Mouse (Mus musculus) heart, embryonic 15.5 days (tissue): ENCODE results near the gene Endog. TPM values are rescaled to one million over a fixed set of nuclear protein-coding genes. Genes with fewer than 3 reads are reported as not detected.

ENCODE experiments used
- ATAC-seq: fragments of 200-750 bp; cut with Nextera tagmentation; replicated peaks from 2 replicates; pipeline ENCODE4 v1.8.0; 2017; ENCODE audit warnings: low read depth, moderate TSS enrichment; ENCODE audit not compliant: insufficient number of reproducible peaks, insufficient read depth, low FRiP score
- H3K27ac ChIP-seq: fragments of 300-500 bp; sonication (generic); 2 replicates; pipeline ENCODE4 v1.5.1; 2015; ENCODE audit warnings: mild to moderate bottlenecking, inconsistent platforms
- H3K27me3 ChIP-seq: fragments of 300-500 bp; sonication (generic); 2 replicates; pipeline ENCODE4 v1.6.1; 2015; ENCODE audit warnings: inconsistent platforms
- H3K36me3 ChIP-seq: fragments of 300-500 bp; sonication (generic); 2 replicates; pipeline ENCODE4 v1.6.1; 2015; ENCODE audit warnings: mild to moderate bottlenecking, inconsistent platforms
- H3K4me1 ChIP-seq: fragments of 300-500 bp; sonication (generic); replicated peaks from 2 replicates; pipeline ENCODE4 v1.6.1; 2015; ENCODE audit warnings: inconsistent platforms
- H3K4me2 ChIP-seq: fragments of 300-500 bp; sonication (generic); 2 replicates; pipeline ENCODE4 v1.6.1; 2015; ENCODE audit warnings: inconsistent platforms, mild to moderate bottlenecking, moderate library complexity
- H3K4me3 ChIP-seq: fragments of 300-500 bp; sonication (generic); 2 replicates; pipeline ENCODE4 v1.5.1; 2015; ENCODE audit warnings: mild to moderate bottlenecking, inconsistent platforms
- H3K9ac ChIP-seq: fragments of 300-500 bp; sonication (generic); 2 replicates; pipeline ENCODE4 v1.6.1; 2015; ENCODE audit warnings: mild to moderate bottlenecking, inconsistent platforms
- H3K9me3 ChIP-seq: fragments of 300-500 bp; sonication (generic); replicated peaks from 2 replicates; pipeline ENCODE4 v1.6.1; 2016; ENCODE audit warnings: inconsistent platforms
- WGBS: fragments of 180-500 bp; shearing (Covaris S2); methylation state at CpG from one replicate; pipeline ENCODE4 v1.1.7; 2015; ENCODE audit warnings: mixed read lengths; 5-methylcytosine and 5-hydroxymethylcytosine counted together
- polyA plus RNA-seq: library from polyadenylated mRNA; unstranded; fragments of >200 nt; fragmentation: Nextera tagmentation; extraction: Ambion mirVana; gene quantifications from 2 replicates; pipeline ENCODE4 v1.2.1, GENCODE M21; 2015

Gene Endog
- polyA plus RNA-seq, 1 experiment from 2014 or later = 35.1 TPM

- Histone ChIP-seq H3K9ac (no peak overlapping the region), H3K36me3 (no peaks in the 10 kb centered on the region), H3K27ac (no peak overlapping the region), H3K9me3 (no peaks in the 10 kb centered on the region), H3K4me2 (no peak overlapping the region), H3K27me3 (no peaks in the 10 kb centered on the region), H3K4me1 (peaks cover 3% of the 10 kb centered on the region; the same call in 1 of the 2 replicates), H3K4me3 (no peak overlapping the region)
- 74% methylated on average over 3 of the region's 3 CpGs for WGBS
- no peak for ATAC-seq
Measured at GRCm38 (mm10) chr2:30194656-30195055, 23.4 kb downstream of the Endog start.

DNA sequence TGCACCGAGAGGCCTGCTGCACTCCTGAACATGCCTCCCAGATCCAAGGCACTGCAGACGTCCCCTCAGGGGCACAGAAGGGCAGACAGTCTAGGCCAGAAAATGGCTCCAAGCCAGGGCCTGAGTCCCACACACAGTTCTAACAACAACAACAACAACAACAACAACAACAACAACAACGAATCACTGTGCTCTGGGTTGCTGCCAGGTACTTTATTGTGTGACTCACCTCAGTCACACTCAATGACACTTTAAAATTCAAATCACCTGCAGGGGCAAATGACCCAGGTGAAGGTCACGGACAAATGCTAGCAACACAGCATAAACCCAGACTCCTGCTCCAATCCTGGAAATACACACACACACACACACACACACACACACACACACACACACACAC lies 26.7 kb downstream of the Endog start:
- H3K9ac ChIP-seq = no peak overlapping the region
- H3K4me3 ChIP-seq = no peak overlapping the region
- peaks cover 11% of the 10 kb centered on the region for H3K4me1 ChIP-seq
- no peaks in the 10 kb centered on the region for H3K9me3 ChIP-seq
- no peak overlapping the region for H3K27ac ChIP-seq
- no peaks in the 10 kb centered on the region for H3K36me3 ChIP-seq
- 63% methylated on average over 4 of the region's 4 CpGs for WGBS
- H3K4me2 ChIP-seq = no peak overlapping the region
- no peak for ATAC-seq
- H3K27me3 ChIP-seq = no peaks in the 10 kb centered on the region

GRCm38 (mm10) chr2:30199984-30200383 lies 28.7 kb downstream of the Endog start:
- WGBS = 36% methylated on average over 1 of the region's 1 CpGs
- ATAC-seq = no peak
- no peak overlapping the region for H3K4me2 ChIP-seq
- no peaks in the 10 kb centered on the region for H3K9me3 ChIP-seq
- H3K9ac ChIP-seq = no peak overlapping the region
- no peak overlapping the region for H3K27ac ChIP-seq
- H3K4me1 ChIP-seq = peaks cover 19% of the 10 kb centered on the region
- H3K27me3 ChIP-seq = no peaks in the 10 kb centered on the region
- H3K36me3 ChIP-seq = no peaks in the 10 kb centered on the region
- no peak overlapping the region for H3K4me3 ChIP-seq

- peaks cover 19% of the 10 kb centered on the region for H3K4me1 ChIP-seq
- H3K4me2 ChIP-seq = no peak overlapping the region
- no peaks in the 10 kb centered on the region for H3K27me3 ChIP-seq
- peak overlapping the region; percentile 40; the same call in 1 of the 2 replicates for H3K27ac ChIP-seq
- H3K9ac ChIP-seq = no peak overlapping the region
- ATAC-seq = no peak
- no peaks in the 10 kb centered on the region for H3K9me3 ChIP-seq
- WGBS = 43% methylated on average over 5 of the region's 5 CpGs
- H3K36me3 ChIP-seq = no peaks in the 10 kb centered on the region
- no peak overlapping the region for H3K4me3 ChIP-seq
Measured at GRCm38 (mm10) chr2:30200388-30200925, 29.2 kb downstream of the Endog start.

DNA sequence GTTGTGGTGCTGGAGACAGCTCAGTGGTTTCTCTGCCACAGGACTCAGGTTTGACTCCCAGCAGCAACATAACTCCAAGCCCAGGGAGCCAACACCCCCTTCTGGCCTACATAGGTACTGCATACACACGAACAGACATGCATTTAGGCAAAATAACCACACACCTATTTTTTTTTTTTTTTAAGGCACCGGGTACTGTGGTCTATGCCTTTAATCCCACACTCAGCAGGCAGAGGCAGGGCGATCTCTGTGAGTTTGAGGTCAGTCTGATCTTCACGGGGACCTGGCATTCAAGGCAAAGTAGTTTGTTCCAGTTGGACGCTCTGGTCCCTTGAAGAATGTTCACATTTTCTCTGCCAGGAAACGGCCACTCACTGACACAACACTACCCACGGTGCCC lies 32.1 kb downstream of the Endog start:
- no peak for ATAC-seq
- H3K9me3 ChIP-seq = no peaks in the 10 kb centered on the region
- H3K9ac ChIP-seq = no peak overlapping the region
- H3K4me2 ChIP-seq = no peak overlapping the region
- peaks cover 23% of the 10 kb centered on the region for H3K4me1 ChIP-seq
- no peaks in the 10 kb centered on the region for H3K36me3 ChIP-seq
- no peak overlapping the region for H3K27ac ChIP-seq
- no peak overlapping the region for H3K4me3 ChIP-seq
- H3K27me3 ChIP-seq = no peaks in the 10 kb centered on the region
- WGBS = 75% methylated on average over 7 of the region's 7 CpGs

GRCm38 (mm10) chr2:30205255-30205628 lies 33.9 kb downstream of the Endog start:
- Histone ChIP-seq H3K9ac (peak overlapping the region; percentile 75), H3K4me1 (peaks cover 22% of the 10 kb centered on the region), H3K27me3 (no peaks in the 10 kb centered on the region), H3K4me3 (peak overlapping the region; percentile 87), H3K27ac (peak overlapping the region; percentile 81), H3K4me2 (peak overlapping the region; percentile 91), H3K36me3 (no peaks in the 10 kb centered on the region), H3K9me3 (no peaks in the 10 kb centered on the region)
- 1% methylated on average over 13 of the region's 13 CpGs for WGBS
- ATAC-seq = peak; percentile 9; the same call in 1 of the 2 replicates

DNA sequence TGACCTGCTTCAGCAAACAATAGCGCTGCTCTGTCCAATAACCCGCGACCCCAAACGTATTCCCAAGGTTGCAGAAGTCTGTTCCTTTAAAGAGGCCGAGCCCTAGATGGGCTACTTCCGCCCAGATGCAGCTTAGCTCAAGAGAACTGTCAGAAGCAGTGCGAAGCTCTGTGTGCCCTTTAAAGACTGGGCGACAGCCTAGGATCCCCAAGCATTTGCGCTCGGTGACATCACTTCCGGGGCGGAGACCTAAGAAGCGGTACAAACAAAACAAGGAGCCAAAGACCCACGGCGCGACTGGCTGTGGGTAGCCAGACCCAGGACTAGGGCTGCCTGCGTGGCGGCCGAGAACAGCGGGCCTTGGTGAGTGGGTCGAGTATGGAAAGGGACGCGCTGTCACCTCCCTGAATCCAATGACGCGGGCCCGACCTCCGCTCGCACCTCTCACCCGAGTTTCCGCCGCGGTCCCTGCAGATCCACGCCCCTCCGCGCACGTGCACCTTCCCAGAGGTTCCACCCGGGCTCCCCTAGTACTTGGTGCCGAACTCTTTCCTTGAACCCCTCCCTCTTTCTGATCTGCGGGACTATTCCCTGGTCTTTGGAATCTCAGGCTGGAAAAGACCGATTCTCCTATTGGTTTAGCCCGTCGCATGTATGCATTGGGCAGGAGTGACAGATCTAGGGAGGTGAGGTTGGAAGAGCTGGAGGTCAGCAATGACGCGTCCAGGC lies 34.5 kb downstream of the Endog start, which contains the start of gene Kyat1:
Kyat1 (minus strand) TSS at position 219 of the 729 bp plus-strand sequence.
- WGBS = under 1% methylated on average over 44 of the region's 44 CpGs
- H3K27me3 ChIP-seq = no peaks in the 10 kb centered on the region
- peak; percentile 96 for ATAC-seq
- peak within 1 kb of the TSS; percentile 81 for H3K27ac ChIP-seq
- no peaks in the 10 kb centered on the region for H3K36me3 ChIP-seq
- H3K4me3 ChIP-seq = peak within 1 kb of the TSS; percentile 87
- H3K4me1 ChIP-seq = peaks cover 17% of the 10 kb centered on the region
- peak within 1 kb of the TSS; percentile 91 for H3K4me2 ChIP-seq
- H3K9me3 ChIP-seq = no peaks in the 10 kb centered on the region
- peak within 1 kb of the TSS; percentile 75 for H3K9ac ChIP-seq

DNA sequence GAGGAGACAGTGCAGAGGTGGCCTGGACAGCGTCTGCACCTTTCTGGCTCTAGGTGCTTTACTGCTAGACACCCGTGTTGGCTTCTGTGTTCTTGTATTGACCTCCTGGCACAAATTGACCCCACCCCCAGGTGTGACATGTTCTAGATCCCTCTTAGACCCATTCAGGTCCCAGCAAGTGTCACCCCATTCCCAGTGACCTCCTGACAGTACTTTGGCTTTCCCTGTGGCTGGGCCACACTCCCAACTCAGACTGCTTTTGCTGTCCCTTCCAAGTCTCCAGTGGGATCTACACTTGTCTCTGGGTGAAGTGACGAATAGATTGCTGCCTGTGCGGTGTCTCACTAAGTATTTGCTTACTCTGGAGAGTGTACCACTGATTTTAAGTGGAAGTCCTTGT lies 36.1 kb downstream of the Endog start:
- Histone ChIP-seq H3K36me3 (no peaks in the 10 kb centered on the region), H3K4me1 (peaks cover 15% of the 10 kb centered on the region), H3K4me2 (no peak overlapping the region), H3K27me3 (no peaks in the 10 kb centered on the region), H3K9me3 (no peaks in the 10 kb centered on the region), H3K27ac (no peak overlapping the region), H3K9ac (no peak overlapping the region), H3K4me3 (no peak overlapping the region)
- 77% methylated on average over 4 of the region's 4 CpGs for WGBS
- no peak for ATAC-seq

GRCm38 (mm10) chr2:30207886-30208285 lies 36.6 kb downstream of the Endog start:
- Histone ChIP-seq H3K9ac (no peak overlapping the region), H3K27me3 (no peaks in the 10 kb centered on the region), H3K9me3 (no peaks in the 10 kb centered on the region), H3K36me3 (no peaks in the 10 kb centered on the region), H3K4me3 (no peak overlapping the region), H3K4me1 (peaks cover 15% of the 10 kb centered on the region), H3K27ac (no peak overlapping the region), H3K4me2 (no peak overlapping the region)
- no peak for ATAC-seq
- WGBS = 65% methylated on average over 5 of the region's 5 CpGs

DNA sequence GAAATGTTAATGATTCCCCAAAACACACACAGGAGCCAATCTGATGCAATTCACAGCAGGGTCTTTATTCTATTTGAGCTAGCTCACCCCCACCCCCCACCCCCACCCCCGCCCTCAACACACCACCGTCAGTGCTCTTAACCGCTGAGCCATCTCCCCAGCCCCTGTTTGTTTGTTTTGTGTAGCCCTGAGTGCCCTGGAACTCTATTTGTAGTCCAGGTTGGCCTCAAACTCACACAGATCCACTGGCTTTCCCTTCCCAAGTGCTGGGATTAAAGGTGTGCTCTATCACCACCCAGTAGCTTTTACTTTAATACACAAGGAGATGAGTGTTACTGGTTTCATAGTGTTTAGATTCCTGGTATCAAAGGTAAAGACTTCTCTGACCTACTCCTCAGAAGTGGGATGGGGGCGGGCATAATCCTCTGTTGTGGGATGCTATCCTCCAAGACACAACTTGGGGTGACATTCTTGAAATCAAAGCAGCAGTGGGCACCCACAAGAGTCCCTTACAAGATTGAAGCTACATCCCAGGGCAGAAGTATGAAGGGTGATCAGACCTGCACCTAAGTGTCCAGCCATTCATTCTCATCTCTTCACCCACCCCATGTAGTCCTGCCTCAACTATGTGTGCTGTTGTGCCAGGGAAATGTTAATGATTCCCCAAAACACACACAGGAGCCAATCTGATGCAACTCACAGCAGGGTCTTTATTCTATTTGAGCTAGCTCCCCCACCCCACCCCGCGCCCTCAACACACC lies 40.3 kb downstream of the Endog start:
- H3K9me3 ChIP-seq = no peaks in the 10 kb centered on the region
- H3K27ac ChIP-seq = no peak overlapping the region
- no peaks in the 10 kb centered on the region for H3K27me3 ChIP-seq
- WGBS = 74% methylated on average over 6 of the region's 6 CpGs
- H3K36me3 ChIP-seq = no peaks in the 10 kb centered on the region
- no peak overlapping the region for H3K4me3 ChIP-seq
- H3K9ac ChIP-seq = no peak overlapping the region
- peaks cover 2% of the 10 kb centered on the region for H3K4me1 ChIP-seq
- no peak overlapping the region for H3K4me2 ChIP-seq
- no peak for ATAC-seq

GRCm38 (mm10) chr2:30212169-30212545 lies 40.9 kb downstream of the Endog start:
- no peaks in the 10 kb centered on the region for H3K4me1 ChIP-seq
- no peak for ATAC-seq
- no peak overlapping the region for H3K4me2 ChIP-seq
- no peaks in the 10 kb centered on the region for H3K27me3 ChIP-seq
- H3K4me3 ChIP-seq = no peak overlapping the region
- no peaks in the 10 kb centered on the region for H3K9me3 ChIP-seq
- WGBS = 68% methylated on average over 4 of the region's 4 CpGs
- no peak overlapping the region for H3K9ac ChIP-seq
- no peaks in the 10 kb centered on the region for H3K36me3 ChIP-seq
- H3K27ac ChIP-seq = no peak overlapping the region
